Mouse (Mus musculus): ENCODE measurements around the gene Lamb3. TPM values are rescaled to one million over a fixed set of nuclear protein-coding genes. Genes with fewer than 3 reads are reported as not detected.
"Not testable (repeated sequence)": the region's sequence is repeated elsewhere in the genome, so short reads cannot be mapped to it uniquely, and the experiment has no call there.

Gene Lamb3
- total RNA-seq, 2 experiments from 2014 or later, result 1.2 to 1.8 TPM

DNA sequence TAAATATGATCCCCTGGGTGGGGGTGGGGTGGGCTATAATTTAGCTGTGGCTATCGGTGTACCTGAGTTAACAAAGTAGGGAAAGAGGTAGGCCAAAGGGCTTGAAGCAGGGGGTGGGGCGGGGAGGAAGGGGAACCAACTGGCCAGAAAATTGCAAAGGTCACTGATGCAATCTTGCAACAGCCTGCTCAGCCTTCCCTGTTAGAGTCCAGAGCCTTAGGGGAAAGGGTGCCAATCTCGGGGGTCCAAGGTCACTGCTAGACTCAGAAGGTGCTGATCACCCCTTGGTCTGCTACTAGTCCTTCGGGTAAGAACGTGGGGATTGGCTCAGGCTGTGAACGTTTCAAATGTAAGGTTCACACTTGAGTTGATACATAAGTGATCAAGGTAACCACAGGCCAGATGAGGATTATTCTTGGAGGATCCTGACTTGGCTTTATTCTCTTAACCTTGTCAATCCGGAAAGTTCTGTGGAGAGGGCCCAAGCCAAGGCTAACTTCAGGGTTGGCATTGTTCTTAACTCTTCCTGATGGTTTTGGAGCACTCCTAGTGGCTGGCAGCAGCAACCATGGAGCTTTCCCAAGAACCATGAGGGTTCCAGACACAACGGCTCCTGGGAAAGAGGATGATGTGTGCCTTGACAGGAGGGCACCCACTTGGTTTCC, 67.0 kb downstream of the Lamb3 start:
- no peak for DNase-seq (ENCODE audit: low spot score in 2 of 2)

DNA sequence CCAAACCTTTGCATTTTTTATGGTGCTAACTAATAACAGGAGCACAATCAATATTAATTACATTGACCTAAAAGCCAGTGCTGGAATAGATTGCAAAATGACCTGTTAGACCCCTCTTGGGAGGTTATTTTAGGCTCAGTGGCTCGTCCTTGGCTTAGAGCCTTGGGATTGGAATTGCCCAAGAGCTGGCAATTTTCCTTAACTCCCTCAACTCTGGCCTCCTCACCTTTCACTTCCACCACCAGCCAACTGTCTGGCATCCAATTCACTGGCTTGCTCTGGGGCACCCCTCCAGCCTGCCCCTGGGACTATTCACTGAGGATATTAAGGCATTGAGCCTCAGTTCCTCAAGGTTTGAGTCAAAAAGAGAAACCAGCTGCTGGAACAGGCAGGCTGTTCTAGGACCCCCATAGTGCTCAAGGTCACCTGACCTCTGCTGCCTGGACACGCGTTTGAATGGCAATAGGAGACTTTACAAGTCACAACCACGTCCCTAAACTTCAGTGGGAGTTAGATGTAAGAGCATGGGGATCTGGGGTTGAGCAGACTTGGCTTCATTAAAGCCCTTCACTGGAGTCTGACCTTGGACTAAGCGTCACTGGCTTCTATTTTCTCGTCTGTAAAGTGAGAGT, 71.0 kb downstream of the Lamb3 start:
- no peak for DNase-seq (ENCODE audit: low spot score in 2 of 2)

DNA sequence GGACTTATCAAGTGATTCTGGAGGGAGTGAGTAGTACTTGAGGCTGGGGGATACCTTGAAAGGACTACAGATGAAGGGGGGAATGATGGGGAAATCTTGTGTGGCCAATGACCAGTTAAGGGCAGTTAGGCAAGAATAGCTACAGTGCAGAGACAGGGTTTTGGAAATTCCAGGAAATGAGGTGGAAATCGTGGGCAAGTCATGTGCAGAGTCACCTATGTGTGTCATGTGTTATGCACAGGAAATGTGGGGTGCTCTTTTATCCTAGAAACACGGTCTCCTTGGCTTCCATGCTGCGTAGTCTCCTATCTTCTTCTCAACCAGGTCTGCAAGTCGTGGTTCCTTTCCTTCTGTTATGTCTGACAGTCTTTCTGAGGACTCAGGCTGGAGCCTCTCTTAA, 72.0 kb downstream of the Lamb3 start:
- no peak for DNase-seq (ENCODE audit: low spot score in 2 of 2)

GRCm38 (mm10) chr1:193281344-193281743, 73.8 kb downstream of the Lamb3 start:
- DNase-seq (ENCODE audit: low spot score in 2 of 2), result no peak

- no peak for DNase-seq (ENCODE audit: low spot score in 2 of 2)
These were observed 76.8 kb downstream of the Lamb3 start for GRCm38 (mm10) chr1:193284228-193284779.

DNA sequence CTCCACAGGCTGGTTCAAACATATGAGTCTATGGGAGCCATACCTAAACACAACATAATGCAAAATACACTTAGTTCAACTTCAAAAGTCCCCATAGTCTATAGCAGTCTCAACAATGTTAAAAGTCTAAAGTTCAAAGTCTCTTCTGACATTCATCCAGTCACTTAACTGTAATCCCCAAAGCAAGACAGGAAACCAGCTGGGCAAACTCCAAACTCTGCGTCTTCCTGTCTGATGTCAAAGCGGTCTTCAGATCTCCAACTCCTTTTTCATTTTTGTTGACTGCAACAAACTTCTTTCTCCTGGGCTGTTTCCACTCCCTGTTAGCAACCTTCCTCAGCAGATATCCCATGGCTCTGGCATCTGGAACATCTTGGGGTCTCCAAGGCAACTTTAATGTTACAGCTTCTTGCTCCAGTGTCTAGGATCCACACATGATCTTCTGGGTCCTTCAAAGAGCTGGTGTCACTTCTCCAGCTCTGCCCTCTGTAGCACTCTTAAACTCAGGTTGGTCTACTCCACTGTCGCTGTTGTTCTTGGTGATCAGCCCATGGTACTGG, 78.3 kb downstream of the Lamb3 start:
- DNase-seq (ENCODE audit: low spot score in 2 of 2), result not testable (repeated sequence)

GRCm38 (mm10) chr1:193287578-193287977, 80.1 kb downstream of the Lamb3 start:
- DNase-seq (ENCODE audit: low spot score in 2 of 2), result no peak

- no peak for DNase-seq (ENCODE audit: low spot score in 2 of 2)
These were observed 81.6 kb downstream of the Lamb3 start for GRCm38 (mm10) chr1:193289076-193289475.

- no peak for DNase-seq (ENCODE audit: low spot score in 2 of 2)
These were observed 82.4 kb downstream of the Lamb3 start for GRCm38 (mm10) chr1:193289914-193290313.

- DNase-seq (ENCODE audit: low spot score in 2 of 2), result no peak
These were observed 83.2 kb downstream of the Lamb3 start for GRCm38 (mm10) chr1:193290686-193291085.

DNA sequence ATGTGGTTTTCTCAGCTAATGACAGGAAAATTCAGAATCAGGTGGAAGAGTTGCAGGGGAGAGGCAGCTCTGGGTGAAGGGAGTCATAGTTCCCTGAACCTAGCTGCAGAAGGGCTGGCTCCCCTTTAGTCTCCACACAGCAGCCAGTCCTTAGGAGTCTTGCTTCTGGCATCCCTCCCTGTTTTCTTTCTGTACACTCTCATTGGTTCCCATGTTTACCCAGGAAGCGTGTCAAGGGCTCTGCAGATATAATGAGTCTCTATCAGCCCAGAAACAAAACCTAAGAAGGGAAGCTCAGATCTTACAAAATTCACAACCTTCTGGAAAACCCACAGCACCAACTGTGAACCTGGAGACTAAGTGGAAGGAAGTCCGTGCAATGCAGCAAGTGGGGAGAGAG, 85.5 kb downstream of the Lamb3 start:
- DNase-seq (ENCODE audit: low spot score in 2 of 2), result no peak

DNA sequence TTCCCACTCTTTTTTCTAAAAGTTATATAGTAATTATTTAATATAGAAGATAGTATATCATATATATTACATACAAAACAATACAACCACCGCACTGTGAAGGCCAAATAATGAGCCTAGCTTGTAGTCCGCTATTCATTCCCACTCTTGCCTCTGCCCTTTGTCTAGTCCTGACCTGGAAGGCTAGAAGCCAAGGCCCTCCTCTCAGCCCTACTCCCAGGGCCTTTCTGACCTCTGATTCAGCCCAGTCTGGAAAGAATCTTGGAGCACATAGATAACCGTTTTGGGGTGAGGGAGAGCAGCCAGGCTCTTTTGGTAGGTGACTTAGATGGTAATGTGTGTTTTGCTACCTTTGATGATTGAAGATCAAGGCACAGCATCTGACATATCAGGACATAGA, 86.4 kb downstream of the Lamb3 start:
- DNase-seq (ENCODE audit: low spot score in 2 of 2), result no peak

- DNase-seq (ENCODE audit: low spot score in 2 of 2), result no peak
These were observed 88.4 kb downstream of the Lamb3 start for GRCm38 (mm10) chr1:193295920-193296319.

GRCm38 (mm10) chr1:193298141-193298765, 90.8 kb downstream of the Lamb3 start:
- no peak for DNase-seq (ENCODE audit: low spot score in 2 of 2)

- DNase-seq (ENCODE audit: low spot score in 2 of 2), result no peak
These were observed 92.5 kb downstream of the Lamb3 start for GRCm38 (mm10) chr1:193299995-193300394.

GRCm38 (mm10) chr1:193301216-193302092, 94.0 kb downstream of the Lamb3 start:
- no peak for DNase-seq (ENCODE audit: low spot score in 2 of 2)

DNA sequence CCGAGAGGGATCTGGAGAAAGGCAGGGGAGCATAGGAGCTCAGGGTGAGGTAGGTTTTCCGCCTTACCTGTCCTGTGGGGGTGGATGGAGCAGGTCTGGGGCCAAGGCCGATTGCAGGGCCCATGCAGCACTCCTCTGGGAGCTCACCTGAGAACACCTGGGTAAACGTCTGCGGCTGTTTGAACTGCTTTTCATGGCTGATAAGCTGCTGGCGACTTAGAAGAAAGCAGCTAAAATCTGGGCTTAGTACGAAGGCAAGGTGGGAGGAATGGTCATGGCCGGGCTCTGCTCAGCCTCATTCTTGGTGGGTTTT, 94.5 kb downstream of the Lamb3 start:
- no peak for DNase-seq (ENCODE audit: low spot score in 2 of 2)

DNA sequence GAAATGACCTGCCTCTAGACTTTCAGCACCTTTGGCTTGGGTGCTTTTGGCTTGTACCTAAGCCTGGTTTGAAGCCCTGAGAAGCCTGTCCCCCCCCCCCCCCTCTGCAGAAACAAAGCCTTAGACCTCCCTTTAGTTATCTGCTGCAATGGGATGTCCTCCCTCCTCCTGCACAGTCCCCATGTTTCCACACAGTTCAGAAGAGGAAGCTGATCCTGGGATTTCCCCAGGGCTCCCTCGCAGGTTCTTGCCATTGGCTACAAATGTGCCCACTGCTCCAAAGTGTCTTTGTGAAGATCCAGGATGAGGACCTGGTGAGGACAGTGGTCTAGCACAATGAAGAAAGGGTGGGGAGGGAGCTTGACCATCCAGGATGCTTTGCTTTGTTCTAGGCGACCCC, 95.6 kb downstream of the Lamb3 start:
- DNase-seq (ENCODE audit: low spot score in 2 of 2), result no peak

DNA sequence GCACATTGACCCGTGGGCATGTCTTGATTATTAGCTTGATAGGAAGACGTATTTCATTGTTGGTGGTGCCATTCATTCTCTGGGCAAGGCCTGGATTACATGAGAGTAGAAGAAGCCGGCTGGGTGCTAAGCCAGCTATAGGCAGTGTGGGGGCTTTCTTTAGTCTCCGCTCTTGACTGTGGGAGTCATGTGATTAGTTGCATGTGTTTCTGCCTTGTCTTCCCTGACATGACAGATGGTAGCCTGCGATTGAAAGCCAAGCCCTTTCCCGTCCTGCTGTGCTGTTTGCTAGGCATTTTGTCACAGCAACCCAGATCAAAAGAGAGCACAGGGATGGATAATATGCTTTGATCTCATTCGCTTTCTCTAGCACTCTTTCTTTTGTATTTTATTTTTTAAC, 97.9 kb downstream of the Lamb3 start:
- no peak for DNase-seq (ENCODE audit: low spot score in 2 of 2)

GRCm38 (mm10) chr1:193306832-193307231, 99.3 kb downstream of the Lamb3 start:
- no peak for DNase-seq (ENCODE audit: low spot score in 2 of 2)

All from layer of hippocampus, postnatal 10 days (tissue).